Mouse (Mus musculus) cerebellum, adult 11 months (tissue): ENCODE results near the gene Tmem200a.
A peak's percentile ranks its signal among the peaks of the same experiment; 100 is the strongest.

Experiments used
- DNase-seq: peaks from one replicate; pipeline ENCODE4 v3.0.0; 2022

Gene Tmem200a

DNA sequence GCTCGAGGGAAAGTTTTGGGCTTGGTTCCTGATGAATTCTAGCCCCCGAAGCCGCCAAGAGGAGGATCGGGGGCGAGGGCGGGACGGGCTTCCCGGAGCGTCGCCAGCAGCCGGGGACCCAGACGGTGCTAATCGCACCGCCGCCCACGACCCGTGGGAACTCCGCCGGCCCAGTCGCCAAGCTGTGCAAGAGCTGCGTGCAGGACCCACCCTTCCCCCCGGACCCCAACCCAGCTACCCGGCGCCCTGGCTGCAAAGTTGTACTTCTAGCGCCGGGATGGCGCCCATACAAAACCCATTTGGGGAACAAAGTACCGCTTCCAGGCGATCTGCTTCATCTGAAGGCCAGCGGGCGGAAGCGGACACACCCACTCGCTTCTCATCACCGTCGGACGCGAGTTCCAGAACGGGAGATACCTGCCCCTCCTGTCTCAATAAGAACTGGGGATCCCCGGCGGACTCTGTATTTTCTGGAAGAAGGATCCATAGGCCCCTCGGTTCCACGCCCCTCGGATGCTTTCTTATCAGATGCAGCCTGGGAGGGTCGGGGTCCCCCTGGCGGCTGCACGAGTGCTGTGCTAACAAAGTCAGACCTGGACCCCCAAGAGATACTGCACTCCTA, at the start of gene Tmem200a:
Gene Tmem200a (minus strand): TSS at position 532 of the 622 bp plus-strand sequence.
- DNase-seq = peak; percentile 7

DNA sequence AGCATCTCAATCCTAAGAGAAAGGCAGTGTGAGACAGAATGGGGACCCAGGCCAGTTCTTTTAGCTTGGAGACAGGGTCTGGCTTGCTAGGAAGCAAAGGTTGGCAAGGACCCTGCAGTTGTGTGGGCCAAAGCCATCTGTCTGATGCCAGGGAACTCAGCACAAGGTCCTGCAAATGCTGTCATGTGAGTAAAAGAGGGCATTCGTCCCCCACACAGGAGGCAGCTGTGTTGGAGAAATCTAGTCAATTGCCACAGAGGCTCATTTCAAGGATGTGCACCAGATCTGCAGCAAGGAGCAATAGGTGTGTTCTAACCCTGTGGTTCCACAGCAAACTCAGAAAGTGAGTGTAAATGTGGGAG, 41.0 kb upstream of the Tmem200a start:
- DNase-seq = no peak

DNA sequence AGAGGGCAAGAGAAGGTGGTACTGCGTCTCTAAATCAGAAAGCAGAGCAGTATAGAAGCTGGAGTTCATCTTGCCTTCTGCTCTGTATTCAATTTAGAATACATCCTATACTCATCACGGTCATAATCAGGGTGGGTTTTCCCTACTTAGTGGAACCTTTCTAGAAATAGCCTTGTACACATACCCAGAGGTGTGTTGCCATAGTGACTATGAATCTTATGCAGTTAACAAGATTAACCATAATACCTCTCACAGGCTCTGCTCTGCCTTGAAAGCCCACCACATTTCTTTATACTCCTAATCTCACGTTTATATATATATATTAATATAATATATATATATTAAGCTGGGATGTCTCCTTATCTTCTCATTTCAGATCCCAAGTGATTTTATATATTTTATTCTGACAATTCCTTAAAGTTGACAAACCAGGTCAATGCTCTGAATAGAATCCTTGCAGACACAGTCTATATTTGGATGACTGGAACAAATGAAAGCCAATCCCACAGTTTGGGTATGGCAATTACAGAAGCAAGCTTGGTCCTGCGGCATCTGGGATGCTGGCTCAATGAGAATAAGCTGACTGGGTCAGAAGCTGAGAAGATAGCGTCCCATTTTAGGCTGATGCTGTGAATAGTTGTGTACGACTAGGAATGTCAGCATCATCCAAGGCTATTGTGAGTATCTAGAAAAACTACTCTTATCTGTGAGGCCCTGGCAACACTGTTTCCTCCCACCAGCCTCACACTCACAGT, 40.4 kb upstream of the Tmem200a start:
- no peak for DNase-seq

DNA sequence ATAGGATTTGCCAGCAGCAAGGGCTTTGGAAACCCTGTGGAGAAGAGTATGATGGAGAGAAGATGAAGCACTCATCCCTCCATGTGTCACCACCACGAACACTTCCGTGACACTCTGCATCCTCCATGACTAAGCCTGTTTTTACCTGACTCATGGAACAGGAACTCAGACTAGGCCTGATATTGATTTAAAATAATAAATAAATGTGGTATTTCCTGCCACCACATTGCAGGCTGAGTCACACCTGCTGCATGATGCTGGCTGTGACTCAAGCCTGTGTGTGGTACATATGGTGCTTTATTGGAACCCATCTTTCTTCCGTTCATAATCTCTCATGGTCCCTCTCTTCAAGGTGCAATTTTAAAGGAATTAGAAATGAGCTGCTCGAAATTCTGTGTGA, 35.6 kb upstream of the Tmem200a start:
- no peak for DNase-seq

DNA sequence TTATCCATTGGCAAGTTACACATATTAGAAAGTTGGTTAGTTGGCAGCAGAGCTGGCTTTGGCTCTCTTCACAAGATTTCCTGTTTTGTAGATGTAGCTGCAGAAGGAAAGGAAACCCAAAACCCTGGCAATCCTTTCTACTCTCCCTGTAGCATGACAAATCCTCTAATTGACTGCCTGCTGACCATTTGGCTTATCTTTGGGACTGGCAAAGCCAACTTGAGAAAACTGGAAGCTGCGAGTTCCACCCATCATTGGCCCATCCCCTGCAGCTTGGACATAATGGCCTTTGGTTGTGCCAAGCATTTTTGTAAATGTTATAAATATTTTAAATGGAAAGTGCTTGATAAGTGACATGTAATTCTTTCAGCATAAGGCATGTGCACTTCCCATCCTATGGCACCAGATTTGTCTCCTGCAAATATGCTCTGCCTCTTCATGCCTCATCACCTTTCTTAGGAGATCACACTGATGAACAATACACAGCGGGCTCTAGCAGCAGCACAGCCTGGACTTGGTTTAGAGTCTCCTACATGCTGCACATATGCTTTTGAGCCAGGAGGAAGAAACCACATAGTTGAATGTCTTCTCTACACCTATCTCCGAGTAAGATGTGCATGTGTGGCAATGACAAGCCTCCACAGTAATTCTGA, 24.6 kb upstream of the Tmem200a start:
- no peak for DNase-seq

- DNase-seq = no peak
Measured at GRCm38 (mm10) chr10:26082081-26082480, 3.2 kb upstream of the Tmem200a start.

DNA sequence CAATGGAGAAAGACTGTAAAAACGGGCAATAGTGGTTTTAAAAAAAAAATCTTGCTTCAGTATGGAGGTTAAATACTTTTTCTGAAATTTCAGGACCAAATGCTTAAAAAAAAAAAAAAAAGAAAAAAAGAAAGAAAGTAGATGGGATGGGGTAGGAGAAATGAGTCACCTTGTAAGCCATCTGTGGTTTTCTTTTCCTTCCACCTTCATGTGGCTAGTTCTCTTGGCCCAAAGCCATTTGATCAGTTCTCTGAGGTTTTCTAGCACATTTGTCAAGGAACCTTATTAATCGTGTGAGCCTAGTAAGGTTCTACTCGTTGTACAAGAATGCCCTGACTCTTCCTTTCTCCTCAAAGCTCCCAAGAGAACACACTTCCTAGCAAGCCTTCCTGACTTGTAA, 826 bp upstream of the Tmem200a start:
- no peak for DNase-seq

DNA sequence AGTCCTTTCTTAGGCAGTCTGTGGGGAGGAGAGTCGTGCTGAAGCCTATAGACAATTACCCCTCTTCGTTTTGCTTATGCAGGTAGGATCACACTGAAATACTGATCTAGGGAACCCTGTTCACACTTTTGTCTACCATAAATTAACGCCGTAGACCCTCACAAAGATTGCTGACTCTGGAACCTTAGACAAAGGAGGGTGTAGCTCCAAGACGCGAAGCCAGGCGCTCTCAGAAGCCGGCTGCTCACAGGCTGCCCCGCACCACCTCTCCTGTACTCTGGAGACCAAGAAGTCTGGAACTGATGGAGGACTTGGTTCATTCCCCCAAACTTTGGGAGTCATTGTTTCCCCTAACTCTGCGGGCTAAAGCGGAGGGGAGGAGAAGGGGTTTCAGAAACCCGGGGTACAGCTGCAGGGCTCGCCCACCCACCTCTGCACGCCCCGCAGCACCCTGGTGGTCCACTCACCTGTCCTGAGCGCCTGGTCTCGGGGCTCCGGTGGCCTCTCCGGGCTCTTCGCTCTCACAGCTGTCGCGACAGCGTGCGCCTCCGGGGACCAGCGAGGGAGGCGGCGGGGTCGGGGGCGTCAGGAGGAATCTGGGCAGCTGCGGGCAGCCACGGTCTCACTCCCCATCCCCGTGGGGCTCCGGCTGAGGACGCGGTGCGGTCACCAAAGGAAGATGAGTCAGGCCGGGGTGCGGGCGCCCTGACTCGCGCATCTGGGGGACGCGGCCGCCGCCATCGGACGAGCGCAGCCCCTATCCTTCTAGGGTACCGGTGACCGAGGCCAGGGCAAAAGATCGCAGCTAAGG, 976 bp downstream of the Tmem200a start, which contains the start of gene Gm9767:
Gene Gm9767 (plus strand): TSS at position 585 of the 811 bp plus-strand sequence.
- DNase-seq = no peak

DNA sequence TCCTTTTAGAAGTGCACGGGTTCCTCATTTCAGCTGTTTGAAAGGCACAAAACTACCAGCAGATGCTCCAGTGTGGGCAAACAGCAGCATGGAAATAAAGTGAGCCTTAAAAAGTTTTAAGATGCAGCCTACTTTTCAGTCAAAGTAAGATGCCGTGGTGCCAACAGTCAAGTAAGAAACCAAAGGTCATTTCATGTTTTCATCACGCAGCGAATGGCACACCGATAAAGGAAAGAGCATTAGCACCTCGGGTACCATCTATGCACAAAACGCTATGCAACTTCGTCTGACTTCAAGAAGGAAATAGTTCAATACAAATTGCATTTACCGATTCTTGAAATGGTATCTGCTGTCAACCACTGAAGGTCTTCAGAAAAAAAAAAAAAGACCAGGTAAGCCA, 1.9 kb downstream of the Tmem200a start:
- no peak for DNase-seq

DNA sequence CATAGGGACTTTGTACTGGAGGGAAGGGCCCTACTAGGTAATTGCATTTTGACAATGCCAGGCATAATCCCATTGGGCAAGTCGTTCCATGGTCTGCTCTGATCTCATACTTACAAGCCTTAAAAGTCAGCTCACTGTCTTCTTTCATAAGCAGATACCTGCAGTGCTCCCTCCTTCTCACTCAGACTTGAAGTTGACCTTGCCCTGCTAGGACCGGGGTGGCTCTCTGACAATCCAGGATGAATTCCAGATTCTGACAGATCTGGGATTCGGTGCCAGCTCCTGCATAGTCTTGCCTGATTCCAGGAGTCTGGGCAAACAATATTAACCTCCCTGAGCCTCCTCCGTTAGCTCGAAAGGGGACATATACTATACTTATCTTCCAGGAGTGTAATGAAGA, 6.9 kb downstream of the Tmem200a start:
- no peak for DNase-seq

GRCm38 (mm10) chr10:26063071-26063470, 15.8 kb downstream of the Tmem200a start:
- no peak for DNase-seq

- no peak for DNase-seq
Measured at GRCm38 (mm10) chr10:26059662-26060307, 19.1 kb downstream of the Tmem200a start.

GRCm38 (mm10) chr10:26051177-26051576, 27.7 kb downstream of the Tmem200a start:
- DNase-seq = no peak

- no peak for DNase-seq
Measured at GRCm38 (mm10) chr10:26034931-26035330, 43.9 kb downstream of the Tmem200a start.

DNA sequence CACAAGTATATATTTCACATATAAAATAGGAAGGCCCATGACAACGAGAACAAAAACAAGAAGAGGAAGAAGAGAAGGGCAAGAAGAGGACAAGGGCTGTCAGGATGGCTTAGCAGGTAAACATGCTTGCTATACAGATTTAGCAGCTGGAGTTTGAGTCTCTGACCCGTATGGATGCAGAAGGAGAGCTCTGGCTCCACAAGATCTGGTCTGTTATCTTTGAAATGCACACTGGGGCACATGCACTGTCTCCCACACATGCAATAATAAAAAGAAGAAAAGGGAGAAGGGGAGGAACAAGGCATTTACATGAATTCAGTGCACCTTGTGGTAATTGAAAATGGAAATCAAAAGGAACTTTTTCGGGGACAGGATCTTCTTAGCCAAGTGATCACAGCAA, 60.1 kb downstream of the Tmem200a start:
- DNase-seq = no peak

DNA sequence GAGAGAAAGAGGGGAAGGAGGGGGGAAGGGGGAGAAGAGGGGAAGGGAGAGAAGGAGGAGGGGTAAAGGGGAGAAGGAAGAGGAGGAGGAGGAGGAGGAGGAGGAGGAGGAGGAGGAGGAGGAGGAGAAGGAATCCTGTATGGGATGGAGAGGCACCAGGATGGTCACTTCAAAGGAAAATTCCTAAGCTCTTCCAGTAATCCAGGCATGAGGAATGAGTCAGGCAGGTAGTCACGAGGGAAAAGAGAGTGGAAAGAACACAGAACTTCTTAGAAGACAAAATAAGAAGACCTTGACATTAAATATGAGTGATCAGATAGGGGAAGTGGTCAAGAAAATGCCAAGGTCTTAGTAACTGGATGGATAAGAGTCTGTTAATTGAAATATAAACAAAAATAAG, 64.6 kb downstream of the Tmem200a start:
- no peak for DNase-seq

GRCm38 (mm10) chr10:26008948-26009347, 69.9 kb downstream of the Tmem200a start:
- no peak for DNase-seq

DNA sequence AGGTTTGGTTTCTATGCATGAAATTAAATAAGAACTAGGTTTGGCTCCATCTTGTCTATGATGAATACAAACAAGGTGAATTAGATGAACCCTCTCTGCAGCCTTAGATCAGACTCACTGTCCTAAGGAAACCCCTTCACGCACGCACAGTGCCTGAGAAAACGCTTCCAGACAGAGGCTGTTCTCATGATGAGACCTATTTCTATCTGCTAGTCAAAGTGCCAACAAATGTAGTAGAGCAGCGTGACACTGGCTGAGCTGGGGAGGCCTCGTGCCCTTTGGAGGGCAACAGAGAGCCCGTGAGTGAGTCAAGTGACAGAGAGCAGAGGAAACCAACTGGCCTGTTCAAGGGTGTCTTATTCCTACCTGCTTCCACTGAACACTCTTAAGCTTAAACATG, 73.4 kb downstream of the Tmem200a start:
- no peak for DNase-seq

DNA sequence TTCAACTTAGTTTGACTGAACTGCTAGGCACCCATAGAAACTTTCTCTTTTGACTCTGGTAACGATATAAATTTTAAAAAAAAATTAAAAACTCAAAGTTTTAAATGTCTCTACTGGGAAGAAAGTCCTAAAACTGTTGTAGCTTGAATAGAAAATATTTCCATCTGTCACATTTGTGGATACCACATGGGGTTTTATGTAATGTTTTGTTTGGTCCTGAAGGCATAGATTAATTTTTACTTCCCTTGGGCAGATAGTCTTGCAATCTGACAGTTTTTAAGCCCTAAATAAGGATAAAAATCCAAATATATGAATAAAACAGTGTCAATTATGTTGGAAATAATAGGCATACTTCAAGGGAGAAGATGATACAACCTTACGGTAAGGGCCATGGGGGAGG, 78.0 kb downstream of the Tmem200a start:
- no peak for DNase-seq

GRCm38 (mm10) chr10:25999291-25999930, 79.4 kb downstream of the Tmem200a start:
- DNase-seq = peak; percentile 15

GRCm38 (mm10) chr10:25984056-25984455, 94.8 kb downstream of the Tmem200a start:
- DNase-seq = no peak

DNA sequence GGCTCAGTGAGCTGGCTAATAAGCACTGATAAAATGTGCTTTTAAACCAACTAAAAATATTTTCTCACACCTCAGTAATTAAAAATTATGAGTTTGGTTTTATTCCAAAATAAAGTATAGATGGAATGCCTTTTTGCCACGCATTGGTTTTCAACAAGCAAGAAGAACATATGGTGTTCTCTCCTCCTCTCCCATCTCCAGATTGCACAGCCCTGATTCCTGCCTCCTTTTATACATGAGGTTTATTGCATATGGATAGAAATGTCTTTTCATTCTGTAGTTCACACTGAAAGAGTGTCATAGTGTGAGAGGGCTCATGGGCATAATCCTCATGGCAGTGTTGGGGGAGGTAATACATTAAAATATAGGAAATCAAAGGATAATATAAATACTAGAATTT, 96.2 kb downstream of the Tmem200a start:
- no peak for DNase-seq
